Mouse (Mus musculus) limb, embryonic 14.5 days (tissue): ENCODE data around the gene Pxn. TPM values are rescaled to one million over a fixed set of nuclear protein-coding genes. Genes with fewer than 3 reads are reported as not detected.

ENCODE experiments used
- ATAC-seq: fragments of 200-750 bp; cut with Nextera tagmentation; 2 replicates; pipeline ENCODE4 v1.8.0; 2017; ENCODE audit warnings: low read depth, moderate number of reproducible peaks, moderate TSS enrichment; ENCODE audit not compliant: low FRiP score
- DNase-seq: peaks from one replicate; pipeline ENCODE4 v3.0.0-alpha.2; 2015; ENCODE audit warnings: low spot score
- H3K27ac ChIP-seq: fragments of 300-500 bp; sonication (generic); replicated peaks from 2 replicates; pipeline ENCODE4 v1.5.1; 2014; ENCODE audit warnings: low read depth, mild to moderate bottlenecking, low read length, moderate library complexity, mixed read lengths
- H3K27me3 ChIP-seq: fragments of 300-500 bp; sonication (generic); 2 replicates; pipeline ENCODE4 v1.6.1; 2014; ENCODE audit warnings: low read length, mixed read lengths; ENCODE audit not compliant: control insufficient read depth, insufficient read depth
- H3K36me3 ChIP-seq: fragments of 300-500 bp; sonication (generic); 2 replicates; pipeline ENCODE4 v1.6.1; 2014; ENCODE audit warnings: mild to moderate bottlenecking, low read length, moderate library complexity, mixed read lengths; ENCODE audit not compliant: control insufficient read depth, insufficient read depth
- H3K4me1 ChIP-seq: fragments of 300-500 bp; sonication (generic); 2 replicates; pipeline ENCODE4 v1.6.1; 2014; ENCODE audit warnings: antibody characterized with exemption, low read length, mixed read lengths; ENCODE audit not compliant: control insufficient read depth, insufficient read depth
- H3K4me2 ChIP-seq: fragments of 300-500 bp; sonication (generic); replicated peaks from 2 replicates; pipeline ENCODE4 v1.6.1; 2014; ENCODE audit warnings: low read depth, mild to moderate bottlenecking, low read length, moderate library complexity; ENCODE audit not compliant: severe bottlenecking
- H3K4me3 ChIP-seq: fragments of 300-500 bp; sonication (generic); replicated peaks from 2 replicates; pipeline ENCODE4 v1.5.1; 2014; ENCODE audit warnings: low read length
- H3K9ac ChIP-seq: fragments of 300-500 bp; sonication (generic); 2 replicates; pipeline ENCODE4 v1.6.1; 2014; ENCODE audit warnings: mild to moderate bottlenecking, low read depth, low read length, moderate library complexity; ENCODE audit not compliant: severe bottlenecking
- H3K9me3 ChIP-seq: fragments of 300-500 bp; sonication (generic); 2 replicates; pipeline ENCODE4 v1.6.1; 2016; ENCODE audit warnings: low read length; ENCODE audit not compliant: control insufficient read depth
- POLR2A ChIP-seq: fragments of 200-500 bp; IDR thresholded peaks from 2 replicates; pipeline ENCODE4 v1.8.0; 2012; ENCODE audit warnings: inconsistent platforms, mild to moderate bottlenecking, moderate library complexity, borderline replicate concordance; ENCODE audit not compliant: insufficient read depth, insufficient read length; ENCODE audit errors: extremely low read depth
- WGBS: fragments of 180-500 bp; shearing (Covaris S2); extraction: QIAGEN DNeasy Blood & Tissue Kit; methylation state at CpG from one replicate; pipeline ENCODE4 v1.1.7; 2014; 5-methylcytosine and 5-hydroxymethylcytosine counted together
- polyA plus RNA-seq, 2 experiments: library from polyadenylated mRNA; depleted of rRNA in 1 of 2; stranded (reverse) in 1 of 2; unstranded in 1 of 2; fragments of >200 nt; fragmentation: Nextera tagmentation in 1 of 2; extraction: Ambion mirVana in 1 of 2; gene quantifications; 2 replicates each; pipeline versions ENCODE4 v1.2.1 to v1.2.3; 2012 to 2014

Pxn gene
- polyA plus RNA-seq, 2 experiments: 25.0 to 119 TPM

GRCm38 (mm10) chr5:115563771-115564585 lies 57.5 kb downstream of the Pxn start:
- no peak for ATAC-seq
- H3K9me3 ChIP-seq: no peaks in the 10 kb centered on the region
- peaks cover 10% of the 10 kb centered on the region for H3K4me1 ChIP-seq
- 0 out of 2 replicates have a peak overlapping the region, but pooled peaks have one; percentile 30 for H3K27ac ChIP-seq
- no peaks in the 10 kb centered on the region for H3K27me3 ChIP-seq
- no peak for DNase-seq
- H3K36me3 ChIP-seq: peaks cover 43% of the 10 kb centered on the region
- H3K4me2 ChIP-seq: peak overlapping the region; percentile 82; the same call in 1 of the 2 replicates
- H3K9ac ChIP-seq: no peak overlapping the region
- H3K4me3 ChIP-seq: peak overlapping the region; percentile 96
- 48% methylated on average over 5 of the region's 5 CpGs for WGBS
- TF ChIP-seq POLR2A: no peak

GRCm38 (mm10) chr5:115564737-115565393 lies 58.4 kb downstream of the Pxn start, which contains the start of gene Gcn1l1:
TSS of gene Gcn1l1 (plus strand) at chr5:115565254.
- H3K4me2 ChIP-seq: peak within 1 kb of the TSS; percentile 82
- DNase-seq (peak; percentile 49), ATAC-seq (peak; percentile 89)
- 0 out of 2 replicates have a peak, but pooled peaks have one; percentile 37 for TF ChIP-seq POLR2A
- no peaks in the 10 kb centered on the region for H3K27me3 ChIP-seq
- no peaks in the 10 kb centered on the region for H3K9me3 ChIP-seq
- H3K4me3 ChIP-seq: peak within 1 kb of the TSS; percentile 96
- peak within 1 kb of the TSS; percentile 90 for H3K9ac ChIP-seq
- H3K27ac ChIP-seq: peak within 1 kb of the TSS; percentile 71
- H3K4me1 ChIP-seq: peaks cover 10% of the 10 kb centered on the region
- H3K36me3 ChIP-seq: peaks cover 43% of the 10 kb centered on the region
- 2% methylated on average over 42 of the region's 55 CpGs for WGBS

DNA sequence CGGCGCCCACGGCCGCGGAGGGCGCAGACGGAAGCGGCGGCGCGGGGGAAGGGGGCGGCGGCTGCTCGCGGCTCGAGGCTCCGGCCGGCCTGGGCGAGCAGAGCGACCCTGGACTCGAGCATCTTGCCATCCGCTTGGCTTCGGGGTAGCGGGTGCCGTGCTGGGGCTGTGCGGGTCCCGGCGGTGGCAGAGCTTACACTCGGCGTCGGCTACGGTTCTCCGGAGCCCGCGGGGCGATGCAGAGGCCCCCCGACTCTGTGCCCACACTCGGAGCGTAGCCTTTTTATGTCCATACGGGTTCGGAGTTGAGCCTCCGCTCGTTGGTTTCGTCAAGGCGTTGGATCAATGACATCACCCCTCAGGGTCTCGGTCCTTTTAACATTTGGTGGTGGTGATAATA lies 58.9 kb downstream of the Pxn start:
- Histone ChIP-seq H3K36me3 (peaks cover 39% of the 10 kb centered on the region), H3K4me3 (peak overlapping the region; percentile 96), H3K9ac (peak overlapping the region; percentile 90), H3K27ac (peak overlapping the region; percentile 71), H3K4me1 (peaks cover 8% of the 10 kb centered on the region), H3K4me2 (peak overlapping the region; percentile 82), H3K9me3 (no peaks in the 10 kb centered on the region), H3K27me3 (no peaks in the 10 kb centered on the region)
- peak; percentile 23 for ATAC-seq
- WGBS: 1% methylated on average over 22 of the region's 46 CpGs
- no peak for TF ChIP-seq POLR2A
- no peak for DNase-seq

- Histone ChIP-seq H3K9ac (no peak overlapping the region), H3K4me1 (peaks cover 7% of the 10 kb centered on the region; the same call in 1 of the 2 replicates), H3K36me3 (peaks cover 37% of the 10 kb centered on the region), H3K27me3 (no peaks in the 10 kb centered on the region), H3K4me2 (no peak overlapping the region), H3K9me3 (no peaks in the 10 kb centered on the region), H3K4me3 (no peak overlapping the region), H3K27ac (no peak overlapping the region)
- WGBS: 69% methylated on average over 10 of the region's 10 CpGs
- ATAC-seq: no peak
- no peak for DNase-seq
- TF ChIP-seq POLR2A: no peak
These were observed 62.2 kb downstream of the Pxn start for GRCm38 (mm10) chr5:115568681-115569080.

DNA sequence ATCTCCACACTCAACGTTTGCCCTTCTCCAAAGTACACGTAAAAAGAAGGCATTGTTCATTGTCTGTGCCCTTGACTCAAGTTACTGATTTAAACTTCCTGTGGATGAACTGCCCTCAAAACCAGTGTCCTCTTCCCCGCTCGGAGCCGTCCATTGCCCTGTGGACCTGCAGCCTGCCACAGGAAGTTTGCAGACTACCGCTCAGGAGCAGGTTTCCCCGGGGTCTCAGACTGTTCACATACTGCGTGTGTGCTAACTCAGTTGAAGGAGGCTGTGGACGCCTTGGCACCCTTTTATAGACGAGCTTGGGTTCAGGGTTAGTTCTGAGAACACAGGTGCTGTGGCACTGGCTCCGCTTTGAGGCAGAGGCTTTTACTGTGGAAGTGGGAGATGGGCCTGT lies 62.8 kb downstream of the Pxn start:
- H3K27ac ChIP-seq: no peak overlapping the region
- no peak for TF ChIP-seq POLR2A
- ATAC-seq: no peak
- no peaks in the 10 kb centered on the region for H3K9me3 ChIP-seq
- H3K4me3 ChIP-seq: no peak overlapping the region
- H3K4me1 ChIP-seq: peaks cover 7% of the 10 kb centered on the region; the same call in 1 of the 2 replicates
- no peaks in the 10 kb centered on the region for H3K27me3 ChIP-seq
- no peak overlapping the region for H3K9ac ChIP-seq
- 76% methylated on average over 11 of the region's 11 CpGs for WGBS
- DNase-seq: no peak
- H3K4me2 ChIP-seq: no peak overlapping the region
- H3K36me3 ChIP-seq: peaks cover 37% of the 10 kb centered on the region
